Mouse (Mus musculus) erythroblast, embryonic 14.5 days (primary cell): ENCODE measurements around the gene Usp3.

Source experiments
- GATA1 ChIP-seq: IDR thresholded peaks from 2 replicates; pipeline ENCODE4 v1.6.1; 2012; ENCODE audit warnings: low read length, inconsistent platforms, mixed read lengths
- TAL1 ChIP-seq: IDR thresholded peaks from 3 replicates; pipeline ENCODE4 v1.6.1; 2012; ENCODE audit warnings: low read length, inconsistent platforms, mixed read lengths

DNA sequence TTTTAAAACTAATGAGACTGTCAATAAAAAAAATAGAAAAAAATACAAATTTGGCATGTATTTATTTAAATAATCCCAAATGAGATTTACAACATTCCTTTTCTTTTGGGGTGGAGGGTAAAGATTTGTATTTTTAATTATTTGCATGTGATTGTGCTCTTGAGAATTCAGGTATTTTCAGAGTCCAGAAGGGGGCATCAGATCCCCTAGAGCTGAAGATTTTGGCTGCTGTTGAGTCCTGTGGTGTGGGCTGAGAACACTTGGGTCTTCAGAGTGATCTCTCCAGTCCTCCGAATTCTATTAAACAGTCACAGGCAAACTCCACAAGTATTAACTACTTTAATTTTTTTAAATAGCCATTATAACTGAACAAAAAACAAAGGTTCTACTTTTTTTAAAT is 9.7 kb downstream of the Usp3 start:
- no peak for TF ChIP-seq GATA1
- no peak for TF ChIP-seq TAL1
